Mouse (Mus musculus): ENCODE results near the gene Trcg1. TPM values are rescaled to one million over a fixed set of nuclear protein-coding genes. Genes with fewer than 3 reads are reported as not detected.

Gene Trcg1
- total and polyA plus RNA-seq, 3 experiments = not detected

DNA sequence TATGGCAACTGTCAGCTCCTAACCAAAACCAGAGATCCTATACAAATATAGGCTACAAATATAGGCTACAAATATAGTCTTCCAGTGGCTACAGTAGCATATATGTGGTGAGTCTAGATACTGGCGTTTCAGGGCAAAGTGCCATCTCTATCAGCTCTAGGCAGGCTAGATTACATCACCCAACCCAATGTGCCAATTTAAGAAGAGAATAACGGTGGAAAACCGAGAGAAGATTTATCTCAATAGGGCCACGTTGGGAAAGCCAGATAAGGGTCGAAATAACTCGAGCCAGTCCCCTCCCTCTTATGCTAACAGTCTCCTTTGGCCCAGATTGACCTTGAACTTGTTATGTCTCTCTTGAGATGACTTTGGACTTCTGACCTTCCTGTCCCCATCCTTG lies 3.2 kb upstream of the Trcg1 start (continued):
- TF ChIP-seq GATA1 (IDR thresholded peaks at IDR 0.05; ENCODE audit: low read depth, low read length) (peak; percentile 99), ETS1 (IDR thresholded peaks at IDR 0.05; ENCODE audit: low read depth, low read length) (peak; percentile 98)

DNA sequence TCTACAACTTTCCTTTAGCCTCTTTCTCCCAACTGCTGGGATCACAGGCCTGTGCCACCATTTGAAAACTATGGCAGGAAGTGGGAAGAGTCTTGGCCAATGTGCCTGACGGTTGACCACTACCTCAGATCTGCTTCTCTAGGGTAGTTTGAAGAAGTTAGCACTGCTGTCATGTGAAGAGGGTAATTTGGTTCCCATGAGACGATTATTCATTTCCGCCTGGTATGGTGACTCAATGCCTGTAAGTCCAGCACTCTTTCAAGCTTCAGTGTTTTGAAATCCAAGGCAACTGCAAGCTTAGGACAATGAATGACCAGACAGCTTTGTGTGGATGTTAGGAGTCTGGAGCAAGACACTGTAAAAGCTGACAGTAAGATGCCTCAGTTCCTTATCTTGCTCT lies 2.6 kb upstream of the Trcg1 start:
- H3K27ac ChIP-seq (ENCODE audit: control insufficient read depth, low read depth, low read length) = peak overlapping the region; percentile 76
- H3K4me3 ChIP-seq (ENCODE audit: control insufficient read depth in 1 of 2, insufficient read depth in 1 of 2, low read depth in 2 of 2, low read length in 2 of 2) = no peak overlapping the region
- no peaks in the 10 kb centered on the region for H3K79me2 ChIP-seq (ENCODE audit: control insufficient read depth, insufficient read depth, low read length, poor library complexity)
- no peaks in the 10 kb centered on the region for H3K27me3 ChIP-seq (ENCODE audit: control insufficient read depth in 1 of 2, insufficient read depth in 2 of 2, low read length in 2 of 2)
- no peak for TF ChIP-seq MAFK (IDR thresholded peaks at IDR 0.05; ENCODE audit: borderline replicate concordance, low read depth, low read length)
- no peak for TF ChIP-seq GABPA (IDR thresholded peaks at IDR 0.05; ENCODE audit: low read depth, low read length)
- no peak for TF ChIP-seq MEF2A (IDR thresholded peaks at IDR 0.05; ENCODE audit: extremely low read depth, insufficient replicate concordance, low read depth, low read length, poor library complexity, severe bottlenecking)
- TF ChIP-seq JUND (IDR thresholded peaks at IDR 0.05; ENCODE audit: low read depth, low read length) = no peak
- no peak for TF ChIP-seq ZC3H11A (IDR thresholded peaks at IDR 0.05; ENCODE audit: low read depth, low read length)
- no peak for TF ChIP-seq HCFC1 (IDR thresholded peaks at IDR 0.05; ENCODE audit: low read depth, low read length)
- no peak for TF ChIP-seq USF2 (IDR thresholded peaks at IDR 0.05; ENCODE audit: borderline replicate concordance in 1 of 2, insufficient read depth in 1 of 2, low read depth in 1 of 2, low read length in 2 of 2)
- TF ChIP-seq ZMIZ1 (IDR thresholded peaks at IDR 0.05; ENCODE audit: low read depth, low read length) = no peak
- TF ChIP-seq TCF12 (IDR thresholded peaks at IDR 0.05; ENCODE audit: low read depth, low read length) = no peak
- no peak for TF ChIP-seq E2F4 (IDR thresholded peaks at IDR 0.05; ENCODE audit: borderline replicate concordance, low read depth, low read length)
- TF ChIP-seq SIN3A (IDR thresholded peaks at IDR 0.05; ENCODE audit: low read length) = no peak
- peaks cover 0 to 68% of the 10 kb centered on the region in 2 experiments; a peak in 2 of 4 replicates for H3K36me3 ChIP-seq (ENCODE audit: control insufficient read depth in 1 of 2, insufficient read depth in 2 of 2, low read length in 2 of 2)
- no peaks in the 10 kb centered on the region for H3K9me3 ChIP-seq (replicated peaks; ENCODE audit: insufficient read depth, low read length)
- H3K4me1 ChIP-seq (ENCODE audit: control insufficient read depth in 1 of 2, insufficient read depth in 2 of 2, low read length in 2 of 2) = peaks cover 49 to 73% of the 10 kb centered on the region in 2 experiments
- H3K9ac ChIP-seq (ENCODE audit: control insufficient read depth, low read depth, low read length, poor library complexity, severe bottlenecking) = no peak overlapping the region
- no peak for DNase-seq (ENCODE audit: low read depth, low spot score)

DNA sequence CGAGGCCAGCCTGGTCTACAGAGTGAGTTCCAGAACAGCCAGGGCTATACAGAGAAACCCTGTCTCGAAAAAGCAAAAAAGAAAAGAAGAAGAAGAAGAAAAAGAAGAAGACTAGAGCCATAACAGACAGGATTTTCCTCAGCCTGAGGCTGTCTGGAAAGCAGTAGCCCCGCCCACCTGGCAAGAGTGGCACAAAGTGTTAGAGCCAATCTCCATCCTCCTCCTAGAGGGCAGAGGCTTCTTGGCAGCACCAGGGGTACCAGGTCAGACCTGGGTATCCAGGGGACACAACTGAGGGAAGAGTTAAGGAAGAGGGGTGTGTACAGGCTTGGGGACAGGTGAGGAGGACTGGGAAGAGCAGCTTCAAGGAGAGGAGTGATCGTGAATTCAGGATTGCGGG lies 1.3 kb downstream of the Trcg1 start:
- H3K4me1 ChIP-seq (ENCODE audit: control insufficient read depth in 1 of 2, insufficient read depth in 2 of 2, low read length in 2 of 2) = peaks cover 36 to 51% of the 10 kb centered on the region in 2 experiments
- H3K9ac ChIP-seq (ENCODE audit: control insufficient read depth, low read depth, low read length, poor library complexity, severe bottlenecking) = no peak overlapping the region
- H3K4me3 ChIP-seq (ENCODE audit: control insufficient read depth in 1 of 2, insufficient read depth in 1 of 2, low read depth in 2 of 2, low read length in 2 of 2) = no peak overlapping the region
- no peak for DNase-seq (ENCODE audit: low read depth, low spot score)
- H3K36me3 ChIP-seq (ENCODE audit: control insufficient read depth in 1 of 2, insufficient read depth in 2 of 2, low read length in 2 of 2) = peaks cover 0 to 43% of the 10 kb centered on the region in 2 experiments; a peak in 2 of 4 replicates
- no peaks in the 10 kb centered on the region for H3K79me2 ChIP-seq (ENCODE audit: control insufficient read depth, insufficient read depth, low read length, poor library complexity)
- no peaks in the 10 kb centered on the region for H3K27me3 ChIP-seq (ENCODE audit: control insufficient read depth in 1 of 2, insufficient read depth in 2 of 2, low read length in 2 of 2)
- TF ChIP-seq BHLHE40 (IDR thresholded peaks at IDR 0.05; ENCODE audit: borderline replicate concordance, low read depth, low read length) = no peak
- TF ChIP-seq POLR2AphosphoS2 (IDR thresholded peaks at IDR 0.05; ENCODE audit: low read length) = no peak
- no peak for TF ChIP-seq KAT2A (conservative IDR thresholded peaks at IDR 0.05; ENCODE audit: low read depth, low read length)
- no peak for TF ChIP-seq ZMIZ1 (IDR thresholded peaks at IDR 0.05; ENCODE audit: low read depth, low read length)
- no peak for TF ChIP-seq ELF1 (IDR thresholded peaks at IDR 0.05; ENCODE audit: low read depth, low read length)
- TF ChIP-seq SIN3A (IDR thresholded peaks at IDR 0.05; ENCODE audit: low read length) = no peak
- no peak for TF ChIP-seq USF2 (IDR thresholded peaks at IDR 0.05; ENCODE audit: borderline replicate concordance in 1 of 2, insufficient read depth in 1 of 2, low read depth in 1 of 2, low read length in 2 of 2)
- no peak for TF ChIP-seq ZNF384 (IDR thresholded peaks at IDR 0.05; ENCODE audit: low read depth, low read length)
- TF ChIP-seq ETS1 (IDR thresholded peaks at IDR 0.05; ENCODE audit: low read depth, low read length) = no peak
- no peak for TF ChIP-seq E2F4 (IDR thresholded peaks at IDR 0.05; ENCODE audit: borderline replicate concordance, low read depth, low read length)
- TF ChIP-seq RAD21 (IDR thresholded peaks at IDR 0.05; ENCODE audit: low read depth, low read length) = no peak
- H3K9me3 ChIP-seq (replicated peaks; ENCODE audit: insufficient read depth, low read length) = no peaks in the 10 kb centered on the region
- peak overlapping the region; percentile 1; the same call in 1 of the 2 replicates for H3K27ac ChIP-seq (ENCODE audit: control insufficient read depth, low read depth, low read length)

Measured in MEL (cell line).